Mouse (Mus musculus) 3T3-L1 (cell line): ENCODE results near the gene Pbx2.
"Not testable (repeated sequence)": the region's sequence is repeated elsewhere in the genome, so short reads cannot be mapped to it uniquely, and the experiment has no call there.

Experiments
- DNase-seq: peaks from one replicate; pipeline ENCODE4 v3.0.0-alpha.2; 2015; ENCODE audit warnings: low read depth, low spot score

Gene Pbx2

DNA sequence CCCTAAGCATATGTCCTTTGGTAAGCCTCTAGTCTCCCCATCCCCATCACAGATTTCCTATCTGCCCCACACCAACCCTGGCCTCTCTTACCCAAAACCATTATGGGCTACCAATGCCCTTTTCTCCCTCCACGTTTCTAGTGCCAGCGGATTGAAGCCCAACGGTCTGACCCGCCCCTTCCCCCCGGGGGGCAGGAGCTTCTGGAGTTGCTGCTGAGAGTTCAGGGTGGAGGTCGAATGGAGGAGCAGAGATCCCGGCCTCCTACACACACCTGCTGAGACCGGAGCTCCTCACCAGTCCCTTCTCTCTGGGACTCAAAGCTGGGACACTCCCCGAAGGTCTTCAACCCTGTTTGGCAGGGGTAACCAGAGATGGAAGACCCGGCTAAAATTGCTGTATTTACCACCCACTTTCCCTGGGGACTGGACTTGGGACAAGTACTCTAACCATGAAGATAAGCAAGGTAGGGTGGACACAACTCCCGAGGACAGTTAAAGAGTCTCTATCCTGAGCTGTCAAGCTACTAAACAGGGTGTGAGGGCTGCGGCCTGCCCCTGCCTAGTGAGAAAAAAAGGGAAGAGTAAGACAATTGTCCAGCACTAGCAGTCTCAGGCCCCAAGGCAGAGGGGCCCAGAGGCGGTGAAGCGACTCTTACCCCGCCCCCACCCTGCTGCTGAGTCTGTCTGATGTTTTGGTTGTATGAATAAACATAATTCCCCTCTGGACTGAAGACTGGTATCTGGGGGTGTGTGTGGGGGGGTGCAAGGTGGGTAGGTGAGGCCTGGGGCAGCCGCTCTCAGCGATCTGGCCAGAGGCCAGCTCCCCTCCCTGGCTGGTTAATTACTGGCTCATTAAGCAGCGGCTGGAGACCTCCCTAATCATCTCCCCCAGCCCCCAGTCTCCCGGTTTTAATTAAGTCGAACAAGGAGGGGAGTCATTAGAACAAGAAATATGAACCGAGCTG lies at the start of gene Pbx2:
TSS of gene Pbx2 (plus strand) at position 238 of the 965 bp plus-strand sequence.
- peak; percentile 42 for DNase-seq

DNA sequence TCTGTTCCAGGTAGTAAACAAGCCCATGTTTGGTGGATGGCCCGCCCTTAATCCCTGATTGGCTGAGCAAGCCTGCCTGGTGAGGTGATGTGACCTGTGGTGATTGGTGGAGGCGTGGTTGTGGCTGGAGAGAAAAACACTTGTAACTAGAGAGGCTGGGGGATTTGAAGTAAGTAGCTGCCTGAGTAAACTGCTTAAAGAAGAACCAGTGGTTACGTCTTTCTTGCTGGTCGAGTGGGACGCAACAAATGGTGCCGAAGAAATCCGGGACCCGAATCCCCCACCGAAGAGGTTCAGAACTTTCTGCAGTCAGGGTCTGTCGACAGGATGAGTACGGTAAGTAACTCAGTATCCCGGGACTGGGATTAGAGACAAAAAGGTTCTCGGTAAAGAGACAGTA lies 47.5 kb upstream of the Pbx2 start:
- not testable (repeated sequence) for DNase-seq

DNA sequence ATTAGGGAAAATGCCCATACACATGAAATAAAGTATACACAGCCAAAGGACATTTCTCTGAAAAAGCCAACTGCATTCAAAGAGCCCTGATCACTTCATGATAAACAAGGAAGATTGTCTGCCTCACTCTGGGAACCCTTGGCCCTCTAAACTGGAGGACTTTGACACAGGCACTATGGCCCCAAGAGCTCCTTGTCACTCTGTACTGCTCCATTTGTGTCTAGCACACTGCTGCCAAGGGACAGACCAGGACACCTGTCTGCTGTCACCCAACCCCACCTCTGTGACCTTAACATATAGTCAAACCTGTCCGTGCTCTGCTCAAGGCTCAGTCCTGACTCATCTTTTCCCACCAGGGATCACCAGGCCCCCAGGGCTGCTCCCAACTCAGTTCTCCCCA lies 44.3 kb upstream of the Pbx2 start:
- DNase-seq = no peak

DNA sequence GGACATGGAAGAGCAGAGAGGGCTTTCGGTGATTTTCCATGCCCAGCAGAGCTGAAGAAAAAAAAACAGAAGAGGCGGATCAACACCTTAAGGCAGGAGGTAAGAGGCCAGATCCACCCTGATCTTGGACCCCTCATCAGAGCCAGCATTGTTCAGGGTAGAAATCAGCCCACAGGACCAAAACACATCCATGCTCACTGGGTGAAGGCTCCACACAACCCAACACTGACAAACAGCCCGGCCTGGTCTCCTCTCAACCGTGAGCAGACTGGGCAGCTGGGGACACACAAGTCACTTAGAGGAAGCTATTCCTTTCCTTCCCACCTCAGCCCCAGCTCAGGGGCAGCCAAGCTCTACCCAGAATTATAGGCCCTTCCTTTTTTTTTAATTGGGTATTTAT lies 43.5 kb upstream of the Pbx2 start:
- DNase-seq = no peak

DNA sequence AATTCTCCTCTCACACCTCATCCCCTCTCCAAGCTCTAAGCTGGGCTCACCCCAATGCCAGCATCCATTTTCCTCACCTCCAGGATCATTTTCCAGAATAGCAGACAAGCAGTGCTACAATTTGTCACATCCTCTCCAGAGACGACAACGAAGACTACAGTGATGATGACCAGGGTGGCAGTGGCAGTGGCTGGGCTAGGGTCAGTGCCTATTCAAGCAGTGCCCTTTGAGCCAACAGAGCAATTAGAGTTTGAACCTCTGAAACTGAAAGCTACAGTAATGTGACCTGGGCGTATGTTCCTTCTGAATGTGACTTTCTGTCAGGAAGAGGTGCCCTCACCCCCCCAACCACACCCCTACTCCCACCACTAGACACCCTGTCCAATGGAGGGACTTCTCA lies 41.9 kb upstream of the Pbx2 start:
- DNase-seq = no peak

DNA sequence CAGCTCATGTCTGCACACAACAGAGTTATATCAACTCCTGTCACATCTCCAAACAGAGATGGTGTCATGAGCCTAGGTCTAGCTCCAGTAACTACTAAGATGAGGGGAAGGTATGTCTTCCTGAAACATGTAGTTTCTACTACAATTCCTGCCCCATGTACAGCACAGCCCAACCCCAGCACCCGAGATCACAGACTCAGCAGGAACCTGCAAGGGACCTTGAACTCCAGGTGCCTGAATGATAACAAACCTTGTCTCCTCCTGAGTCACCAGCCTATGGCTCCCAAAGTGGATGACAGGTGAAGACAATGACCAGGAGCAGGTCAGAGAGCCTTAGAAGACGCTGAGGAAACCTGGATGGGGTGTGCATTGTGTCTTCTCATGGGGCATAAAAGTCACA lies 41.2 kb upstream of the Pbx2 start:
- no peak for DNase-seq

DNA sequence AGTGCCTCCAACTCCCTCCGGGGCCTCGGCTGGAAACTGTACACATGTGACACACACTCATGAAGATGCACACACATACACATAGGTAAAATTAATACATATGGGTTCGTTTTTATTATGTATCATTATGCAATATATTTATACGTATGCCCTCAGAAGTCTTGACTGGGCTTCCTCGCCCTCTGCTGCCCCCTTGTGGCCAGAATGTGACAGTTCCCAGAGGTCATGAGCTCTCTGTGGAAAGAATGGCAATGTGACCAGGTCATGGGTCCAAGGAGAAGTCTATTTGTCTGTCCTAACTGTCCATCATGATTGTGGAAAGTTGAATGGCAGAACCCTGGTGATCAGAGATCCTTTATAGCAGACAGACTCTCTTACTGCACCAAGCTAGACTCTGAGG lies 35.6 kb upstream of the Pbx2 start:
- DNase-seq = peak; percentile 78

DNA sequence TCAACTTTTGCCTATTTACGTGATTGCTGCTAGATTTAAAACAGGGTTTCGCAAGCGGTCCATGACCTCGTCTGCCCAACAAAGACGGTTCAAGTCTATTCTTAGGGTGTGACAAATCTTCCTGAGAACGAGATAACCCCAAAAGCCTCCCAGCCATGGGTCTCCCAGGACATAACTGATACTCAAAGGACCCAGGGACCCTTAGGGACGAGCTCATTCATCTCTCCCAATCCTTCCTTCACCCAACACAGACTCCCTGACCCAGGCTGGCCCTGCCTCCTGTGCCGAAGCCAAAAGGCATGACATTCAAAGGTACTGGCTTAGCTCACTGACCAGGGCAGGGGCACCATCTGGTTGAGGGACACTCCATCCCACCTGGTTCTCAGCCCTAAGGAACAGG lies 34.7 kb upstream of the Pbx2 start:
- DNase-seq = no peak

DNA sequence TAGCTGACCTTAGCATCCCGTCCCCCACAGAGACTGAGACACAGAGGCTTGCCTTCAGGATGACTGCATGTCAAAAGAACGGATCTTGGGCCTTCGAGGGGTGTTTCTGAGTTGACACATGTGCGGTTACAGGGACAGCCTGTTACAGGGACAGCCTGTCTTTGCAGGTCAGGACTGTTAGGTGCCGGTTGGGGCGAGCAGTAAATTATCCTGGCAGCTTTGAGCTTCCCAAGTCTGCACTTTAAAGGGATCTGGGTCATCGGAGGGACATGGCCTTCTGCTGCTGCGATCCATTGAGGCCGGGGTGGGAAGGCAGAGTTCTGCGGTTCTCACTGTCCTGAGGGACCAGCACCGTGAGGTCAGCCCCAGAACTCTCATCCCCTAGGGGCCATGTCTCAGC lies 33.7 kb upstream of the Pbx2 start:
- no peak for DNase-seq

DNA sequence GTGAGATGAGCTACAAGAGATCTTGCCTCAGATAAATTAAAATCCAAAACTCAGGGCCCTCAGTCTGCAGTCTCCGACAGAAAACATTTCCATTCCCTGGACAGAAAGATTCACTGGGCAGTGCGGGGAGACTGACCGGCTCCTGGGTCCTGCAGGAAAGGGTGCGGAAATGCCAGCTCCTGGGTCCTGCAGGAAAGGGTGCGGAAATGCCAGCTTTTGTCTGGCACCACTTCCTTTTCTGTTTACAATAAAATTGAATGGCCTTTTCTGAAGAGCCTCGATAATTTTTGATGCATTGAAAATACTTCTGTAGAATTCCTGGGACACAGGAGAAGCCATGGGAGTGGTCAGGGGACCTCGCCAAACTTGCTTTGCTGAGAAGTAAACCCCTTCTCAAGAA lies 31.9 kb upstream of the Pbx2 start:
- no peak for DNase-seq

DNA sequence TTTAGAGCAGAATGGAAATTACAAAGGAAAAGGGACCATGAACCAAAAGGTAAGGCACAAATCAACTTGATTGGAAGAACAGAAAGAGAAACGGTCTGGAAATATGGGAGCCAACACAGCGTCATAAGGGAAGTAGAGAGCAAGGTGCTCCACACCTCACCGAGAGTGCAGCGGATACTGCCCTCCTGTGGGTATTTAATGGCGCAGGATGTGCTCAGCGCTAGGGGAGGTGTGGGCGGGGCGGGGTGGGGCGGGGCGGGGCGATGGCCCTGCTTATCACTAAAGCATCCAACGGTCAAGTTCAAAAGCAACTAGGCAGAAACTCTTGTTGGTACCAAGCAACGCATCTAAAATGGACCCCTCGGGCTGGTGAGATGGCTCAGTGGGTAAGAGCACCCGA lies 31.2 kb upstream of the Pbx2 start:
- DNase-seq = no peak

DNA sequence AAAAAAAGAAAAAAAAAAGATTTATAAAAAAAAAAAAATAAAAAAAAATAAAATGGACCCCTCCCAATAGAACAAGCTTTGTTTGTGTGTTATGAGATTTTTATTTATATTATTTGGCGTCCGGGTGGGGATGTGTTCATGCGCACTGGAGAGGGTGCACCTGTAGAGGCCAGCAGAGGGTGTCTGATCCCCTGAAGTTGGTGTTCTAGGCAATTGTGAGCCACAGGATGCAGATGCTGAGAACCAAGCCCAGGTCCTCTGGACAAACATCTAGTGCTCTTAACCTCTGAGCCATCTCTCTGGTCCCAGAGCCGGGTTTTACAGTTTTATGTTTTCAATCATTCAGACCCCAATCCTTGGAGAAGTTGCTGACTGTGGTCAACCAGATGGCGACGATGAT lies 30.6 kb upstream of the Pbx2 start:
- DNase-seq = no peak

DNA sequence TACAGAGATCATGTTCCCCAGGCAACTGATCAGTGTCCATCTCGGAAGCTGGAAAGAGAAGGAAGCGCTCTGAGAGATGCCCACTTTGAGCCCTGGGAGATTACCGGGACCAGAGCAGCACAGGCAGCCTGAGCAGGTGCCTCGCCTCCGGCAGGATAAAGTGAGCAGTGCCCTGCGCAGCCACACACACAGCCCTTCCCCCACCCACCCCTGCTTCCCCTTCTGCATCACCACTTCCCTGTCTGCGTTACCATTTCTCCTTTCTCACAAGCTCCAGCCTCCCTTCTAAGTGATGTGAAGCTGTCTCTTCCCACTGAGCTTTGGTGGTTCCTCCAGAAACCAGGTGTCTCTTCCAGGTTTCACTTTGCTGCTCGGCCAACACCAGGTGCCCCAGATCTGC lies 29.9 kb upstream of the Pbx2 start:
- no peak for DNase-seq

DNA sequence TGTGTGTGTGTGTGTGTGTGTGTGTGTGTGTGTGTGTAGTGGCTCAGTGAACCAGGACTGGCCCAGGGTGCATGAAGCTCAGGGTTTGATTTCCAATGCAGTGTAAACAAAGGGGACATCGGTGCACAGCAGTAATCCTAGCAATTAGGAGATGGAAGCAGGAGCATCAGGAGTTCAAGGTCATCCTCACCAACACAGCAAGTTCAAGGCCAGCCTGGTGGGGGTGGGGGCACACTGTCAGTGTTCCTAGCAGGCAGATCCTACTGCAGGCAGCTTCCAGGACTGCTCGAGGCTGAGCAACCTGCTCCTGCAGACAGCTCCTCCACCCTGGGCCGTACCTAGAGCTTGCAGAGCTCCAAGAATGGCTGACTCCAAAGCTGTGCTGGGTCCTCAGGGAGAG lies 28.5 kb upstream of the Pbx2 start:
- DNase-seq = no peak

DNA sequence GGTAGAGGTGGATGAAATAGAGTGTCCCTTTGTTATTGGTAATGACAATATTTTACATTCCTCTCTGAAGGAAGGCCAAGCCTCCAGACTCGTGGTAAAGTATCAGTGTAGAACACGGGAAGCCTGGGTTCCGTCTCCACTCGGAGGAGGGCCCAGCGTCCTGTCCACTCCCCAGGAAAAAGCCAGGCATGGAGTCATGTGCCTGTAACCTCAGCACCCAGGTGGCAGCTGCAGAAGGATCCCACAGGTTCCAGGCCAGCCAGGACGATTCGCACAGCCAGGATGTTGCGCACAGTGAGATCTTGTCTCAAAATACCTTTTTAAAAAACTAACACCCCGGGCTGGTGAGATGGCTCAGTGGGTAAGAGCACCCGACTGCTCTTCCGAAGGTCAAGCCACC lies 27.7 kb upstream of the Pbx2 start:
- DNase-seq = no peak

DNA sequence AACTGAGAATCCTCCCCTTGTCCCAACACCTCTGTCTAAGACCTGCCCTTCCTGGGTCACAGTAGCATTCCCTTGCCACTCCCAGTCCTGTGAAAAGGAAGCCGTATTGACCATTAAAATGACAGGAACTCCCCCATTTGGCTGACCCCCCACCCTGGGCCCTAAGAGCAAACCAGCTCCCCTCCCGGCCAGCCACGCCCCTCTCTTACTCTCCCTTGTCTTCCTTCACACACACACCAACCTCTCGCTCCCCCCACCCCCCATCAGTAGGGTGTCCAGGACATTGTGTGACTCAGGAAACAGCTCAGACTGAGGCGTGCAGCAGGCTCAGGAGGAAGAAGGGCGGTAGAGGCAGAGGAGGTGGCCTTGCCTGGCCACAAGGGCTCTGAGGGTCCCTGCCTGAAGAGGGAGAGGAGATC lies 27.1 kb upstream of the Pbx2 start, which contains the start of gene Notch4:
TSS of gene Notch4 (plus strand) at position 266 of the 419 bp plus-strand sequence.
- DNase-seq = peak; percentile 20

DNA sequence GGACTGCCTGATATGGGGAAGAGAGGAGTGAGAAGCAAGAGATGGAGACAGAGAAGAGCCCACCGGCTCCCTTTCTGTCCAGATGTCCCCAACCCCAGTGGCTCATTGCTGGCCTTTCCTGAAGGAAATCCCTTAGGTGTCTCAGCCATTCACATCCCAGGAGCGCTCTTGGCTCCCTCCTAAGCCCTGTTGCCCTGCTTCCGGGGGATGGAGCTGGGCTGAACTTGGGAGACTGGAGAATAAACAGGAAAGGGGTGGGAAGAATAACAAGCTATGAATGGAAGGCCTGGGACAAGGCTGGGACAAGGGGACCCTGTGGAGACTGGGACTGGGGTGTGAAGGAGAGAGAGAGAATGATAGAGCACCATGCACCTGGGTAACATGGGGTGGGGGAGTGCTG lies 26.3 kb upstream of the Pbx2 start:
- DNase-seq = no peak

DNA sequence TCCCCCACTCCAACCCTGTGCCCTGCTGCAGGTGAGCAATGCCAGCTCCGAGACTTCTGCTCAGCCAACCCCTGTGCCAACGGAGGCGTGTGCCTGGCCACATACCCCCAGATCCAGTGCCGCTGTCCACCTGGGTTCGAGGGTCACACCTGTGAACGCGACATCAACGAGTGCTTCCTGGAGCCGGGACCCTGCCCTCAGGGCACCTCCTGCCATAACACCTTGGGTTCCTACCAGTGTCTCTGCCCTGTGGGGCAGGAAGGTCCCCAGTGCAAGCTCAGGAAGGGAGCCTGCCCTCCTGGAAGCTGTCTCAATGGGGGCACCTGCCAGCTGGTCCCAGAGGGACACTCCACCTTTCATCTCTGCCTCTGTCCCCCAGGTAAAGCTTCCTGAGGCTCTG lies 23.8 kb upstream of the Pbx2 start:
- DNase-seq = no peak

DNA sequence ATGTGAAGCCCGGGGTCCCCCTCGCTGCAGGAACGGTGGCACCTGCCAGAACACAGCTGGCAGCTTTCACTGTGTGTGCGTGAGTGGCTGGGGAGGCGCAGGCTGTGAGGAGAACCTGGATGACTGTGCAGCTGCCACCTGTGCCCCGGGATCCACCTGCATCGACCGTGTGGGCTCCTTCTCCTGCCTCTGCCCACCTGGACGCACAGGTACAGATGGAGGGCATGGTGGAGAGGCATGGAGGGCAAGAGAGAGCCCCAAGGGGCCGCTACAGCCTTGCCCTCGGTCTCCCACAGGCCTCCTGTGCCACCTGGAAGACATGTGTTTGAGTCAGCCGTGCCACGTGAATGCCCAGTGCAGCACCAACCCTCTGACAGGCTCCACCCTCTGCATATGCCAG lies 22.6 kb upstream of the Pbx2 start:
- no peak for DNase-seq

DNA sequence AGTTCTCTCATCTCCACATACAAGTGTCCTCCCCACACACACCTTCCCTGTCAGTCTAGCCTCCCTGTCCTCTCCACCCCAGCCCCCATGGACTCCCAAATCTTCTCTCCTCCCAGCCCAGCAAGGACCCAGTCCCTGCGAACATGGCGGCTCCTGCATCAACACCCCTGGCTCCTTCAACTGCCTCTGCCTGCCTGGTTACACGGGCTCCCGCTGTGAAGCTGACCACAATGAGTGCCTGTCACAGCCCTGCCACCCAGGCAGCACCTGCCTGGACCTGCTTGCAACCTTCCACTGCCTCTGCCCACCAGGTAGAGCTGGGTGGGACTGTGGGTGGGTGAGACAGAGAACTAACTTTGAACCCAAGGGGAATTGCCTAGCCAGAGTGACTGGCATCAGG lies 21.1 kb upstream of the Pbx2 start:
- DNase-seq = no peak

DNA sequence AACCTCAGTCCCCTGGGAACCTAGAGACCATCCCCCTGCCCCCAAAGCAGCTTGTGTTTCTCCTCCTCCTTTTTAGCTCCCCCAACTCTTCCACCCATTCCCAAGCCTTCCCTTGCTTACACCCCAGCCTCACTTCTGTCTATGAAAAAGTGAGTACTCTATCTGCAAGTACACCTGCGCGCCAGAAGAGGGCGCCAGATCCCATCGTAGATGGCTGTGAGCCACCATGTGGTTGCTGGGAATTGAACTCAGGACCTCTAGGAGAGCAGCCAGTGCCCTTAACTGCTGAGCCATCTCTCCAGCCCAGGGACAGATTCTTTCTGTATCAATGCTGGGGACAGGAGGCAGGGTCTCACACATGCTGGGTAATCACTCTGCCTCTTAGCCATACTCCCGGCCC lies 19.2 kb upstream of the Pbx2 start:
- no peak for DNase-seq

DNA sequence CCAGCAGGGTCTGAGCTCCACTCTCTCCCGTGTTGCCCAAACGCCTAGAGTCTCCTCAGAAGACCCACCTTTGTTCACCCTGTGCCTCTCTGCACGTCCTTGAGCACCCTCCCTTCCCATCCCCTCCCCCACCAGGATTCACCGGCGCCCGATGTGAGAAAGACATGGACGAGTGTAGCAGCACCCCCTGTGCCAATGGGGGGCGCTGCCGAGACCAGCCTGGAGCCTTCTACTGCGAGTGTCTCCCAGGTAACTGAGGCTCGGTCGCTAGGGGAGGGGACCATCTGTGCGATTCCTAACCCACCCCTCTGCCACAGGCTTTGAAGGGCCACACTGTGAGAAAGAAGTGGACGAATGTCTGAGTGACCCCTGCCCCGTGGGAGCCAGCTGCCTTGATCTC lies 18.7 kb upstream of the Pbx2 start:
- DNase-seq = no peak

DNA sequence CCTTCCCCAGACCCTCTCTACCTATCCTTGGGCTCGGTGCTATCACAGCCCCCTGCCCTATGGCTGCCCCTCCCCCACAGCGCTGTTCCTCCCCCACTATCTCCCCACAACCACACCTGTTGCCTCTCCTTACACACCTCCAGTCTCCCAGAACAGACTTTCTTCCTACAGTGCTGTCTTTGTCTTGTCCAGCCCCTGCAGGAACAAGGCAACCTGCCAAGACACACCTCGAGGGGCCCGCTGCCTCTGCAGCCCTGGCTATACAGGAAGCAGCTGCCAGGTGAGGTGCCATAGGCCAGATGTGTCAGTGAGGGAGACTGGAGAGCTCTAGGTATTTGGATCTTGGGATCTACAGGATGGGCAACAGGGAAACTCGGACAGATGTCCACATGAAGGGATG lies 14.5 kb upstream of the Pbx2 start:
- no peak for DNase-seq

DNA sequence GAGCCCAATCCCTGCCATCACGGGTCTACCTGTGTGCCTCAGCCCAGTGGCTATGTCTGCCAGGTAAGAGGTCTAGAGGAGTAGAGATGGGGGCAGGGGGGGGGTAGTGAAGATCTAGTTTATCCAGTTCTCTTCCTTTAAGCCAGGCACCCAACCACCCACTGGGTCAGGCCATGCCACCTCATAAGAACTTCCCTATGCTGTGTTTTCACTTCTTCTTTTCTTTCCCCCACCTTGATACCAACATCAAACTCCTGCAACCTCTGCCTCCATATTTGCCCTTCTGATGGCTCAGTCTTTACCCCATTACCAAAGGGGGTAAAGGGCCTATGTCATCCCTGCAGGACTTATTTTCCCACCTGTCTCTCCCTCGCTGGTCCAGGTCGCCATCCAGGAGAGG lies 13.0 kb upstream of the Pbx2 start:
- no peak for DNase-seq
